Mouse (Mus musculus) intestine, embryonic 16.5 days (tissue): ENCODE data around the gene Pole2. TPM values are rescaled to one million over a fixed set of nuclear protein-coding genes. Genes with fewer than 3 reads are reported as not detected.

Experiments
- ATAC-seq: fragments of 200-750 bp; cut with Nextera tagmentation; 2 replicates; pipeline ENCODE4 v1.8.0; 2017; ENCODE audit warnings: moderate TSS enrichment, moderate library complexity
- H3K27ac ChIP-seq: fragments of 300-500 bp; sonication (generic); 2 replicates; pipeline ENCODE4 v1.5.1; 2014; ENCODE audit warnings: mild to moderate bottlenecking, low read length
- H3K27me3 ChIP-seq: fragments of 300-500 bp; sonication (generic); replicated peaks from 2 replicates; pipeline ENCODE4 v1.6.1; 2014; ENCODE audit warnings: low read length, control low read depth, mixed read lengths; ENCODE audit not compliant: control insufficient read depth, insufficient read depth
- H3K36me3 ChIP-seq: fragments of 300-500 bp; sonication (generic); 2 replicates; pipeline ENCODE4 v1.6.1; 2014; ENCODE audit warnings: low read length, control low read depth; ENCODE audit not compliant: control insufficient read depth, insufficient read depth
- H3K4me1 ChIP-seq: fragments of 300-500 bp; sonication (generic); 2 replicates; pipeline ENCODE4 v1.6.1; 2014; ENCODE audit warnings: low read length, control low read depth, mixed read lengths; ENCODE audit not compliant: control insufficient read depth, insufficient read depth
- H3K4me2 ChIP-seq: fragments of 300-500 bp; sonication (generic); 2 replicates; pipeline ENCODE4 v1.6.1; 2014; ENCODE audit warnings: low read depth, low read length, control low read depth
- H3K4me3 ChIP-seq: fragments of 300-500 bp; sonication (generic); 2 replicates; pipeline ENCODE4 v1.5.1; 2014; ENCODE audit warnings: mild to moderate bottlenecking, low read length
- H3K9ac ChIP-seq: fragments of 300-500 bp; sonication (generic); 2 replicates; pipeline ENCODE4 v1.6.1; 2014; ENCODE audit warnings: low read depth, low read length
- H3K9me3 ChIP-seq: fragments of 300-500 bp; sonication (generic); 2 replicates; pipeline ENCODE4 v1.6.1; 2016; ENCODE audit warnings: low read length, control low read depth; ENCODE audit not compliant: control insufficient read depth
- WGBS: fragments of 180-500 bp; shearing (Covaris S2); extraction: QIAGEN DNeasy Blood & Tissue Kit; methylation state at CpG from one replicate; pipeline ENCODE4 v1.1.7; 2014; 5-methylcytosine and 5-hydroxymethylcytosine counted together
- polyA plus RNA-seq: library from polyadenylated mRNA; unstranded; fragments of >200 nt; fragmentation: Nextera tagmentation; extraction: Ambion mirVana; gene quantifications from 2 replicates; pipeline ENCODE4 v1.2.1, GENCODE M21; 2015

The Pole2 gene
- polyA plus RNA-seq, 1 experiment from 2014 or later: 20.8 TPM

GRCm38 (mm10) chr12:69198164-69198535 lies 29.8 kb downstream of the Pole2 start, which contains the start of gene Dnaaf2:
Gene Dnaaf2, minus strand, starts transcription at chr12:69198429.
- H3K9me3 ChIP-seq: no peaks in the 10 kb centered on the region
- peak within 1 kb of the TSS; percentile 89 for H3K27ac ChIP-seq
- no peaks in the 10 kb centered on the region for H3K27me3 ChIP-seq
- peak within 1 kb of the TSS; percentile 97 for H3K4me2 ChIP-seq
- H3K9ac ChIP-seq: peak within 1 kb of the TSS; percentile 88
- peak within 1 kb of the TSS; percentile 96 for H3K4me3 ChIP-seq
- H3K36me3 ChIP-seq: peaks cover 7% of the 10 kb centered on the region
- peaks cover 19% of the 10 kb centered on the region for H3K4me1 ChIP-seq
- WGBS: under 1% methylated on average over 18 of the region's 18 CpGs
- ATAC-seq: peak; percentile 45

GRCm38 (mm10) chr12:69197378-69198163 lies 30.4 kb downstream of the Pole2 start:
- peak overlapping the region; percentile 88 for H3K9ac ChIP-seq
- H3K9me3 ChIP-seq: no peaks in the 10 kb centered on the region
- ATAC-seq: peak; percentile 82
- H3K27me3 ChIP-seq: no peaks in the 10 kb centered on the region
- peaks cover 7% of the 10 kb centered on the region for H3K36me3 ChIP-seq
- peak overlapping the region; percentile 96 for H3K4me3 ChIP-seq
- peaks cover 19% of the 10 kb centered on the region for H3K4me1 ChIP-seq
- H3K27ac ChIP-seq: peak overlapping the region; percentile 89
- under 1% methylated on average over 94 of the region's 94 CpGs for WGBS
- peak overlapping the region; percentile 97 for H3K4me2 ChIP-seq

DNA sequence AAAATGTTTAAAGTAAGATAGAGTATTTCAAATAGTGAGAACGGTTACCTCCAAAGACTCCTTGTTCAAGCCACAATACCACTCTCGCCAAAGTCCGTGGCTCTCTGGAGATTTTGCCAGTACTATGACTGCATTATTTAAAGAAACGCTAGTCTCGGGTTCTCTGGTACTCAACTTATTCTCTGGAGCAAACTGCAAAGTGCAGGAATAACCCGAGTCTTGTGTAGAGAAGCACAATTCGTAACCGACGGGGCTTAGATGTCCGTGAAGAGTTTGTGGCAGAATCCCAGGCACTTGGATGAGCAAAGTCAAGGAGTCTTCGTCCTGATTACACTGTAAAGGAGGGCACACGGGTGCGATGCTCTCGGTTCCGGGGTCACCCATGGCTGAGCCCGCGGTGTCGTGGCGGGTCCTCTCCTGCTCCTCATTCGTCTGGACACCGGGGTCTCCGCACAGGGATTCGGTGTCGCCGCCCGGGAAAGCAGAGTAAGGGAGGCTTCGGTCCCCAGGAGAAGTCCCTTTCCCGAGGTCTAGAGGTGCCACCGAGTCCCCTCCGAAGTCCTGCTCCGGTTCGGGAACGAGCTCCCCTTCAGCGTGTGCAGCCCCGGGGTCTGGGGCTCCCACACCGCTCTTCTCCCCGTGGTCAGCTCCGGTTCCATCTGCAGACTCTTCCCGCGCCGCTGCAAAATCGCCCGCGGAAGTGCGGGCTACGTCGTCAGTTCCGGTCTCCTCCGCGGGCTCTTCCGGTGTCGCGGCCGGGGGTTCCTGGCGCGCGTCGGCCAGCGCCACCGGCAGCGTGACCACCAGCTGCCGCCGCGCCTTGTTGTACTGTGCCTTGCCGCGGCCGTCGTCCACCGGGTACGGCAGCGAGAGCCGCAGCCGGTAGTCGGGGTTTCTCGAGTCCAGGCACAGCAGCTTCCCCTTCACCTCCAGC lies 31.3 kb downstream of the Pole2 start, which contains the start of gene Gm49383:
TSS of gene Gm49383 (minus strand) at position 661 of the 934 bp plus-strand sequence.
- peak within 1 kb of the TSS; percentile 96 for H3K4me3 ChIP-seq
- H3K9ac ChIP-seq: peak within 1 kb of the TSS; percentile 88
- peaks cover 5% of the 10 kb centered on the region; the same call in 1 of the 2 replicates for H3K36me3 ChIP-seq
- H3K27me3 ChIP-seq: no peaks in the 10 kb centered on the region
- H3K9me3 ChIP-seq: no peaks in the 10 kb centered on the region
- peak within 1 kb of the TSS; percentile 97 for H3K4me2 ChIP-seq
- WGBS: under 1% methylated on average over 75 of the region's 75 CpGs
- H3K27ac ChIP-seq: peak within 1 kb of the TSS; percentile 89
- peaks cover 19% of the 10 kb centered on the region for H3K4me1 ChIP-seq
- peak; percentile 75 for ATAC-seq

- no peaks in the 10 kb centered on the region for H3K9me3 ChIP-seq
- no peak for ATAC-seq
- H3K27ac ChIP-seq: no peak overlapping the region
- no peak overlapping the region for H3K4me2 ChIP-seq
- H3K9ac ChIP-seq: no peak overlapping the region
- H3K4me1 ChIP-seq: peaks cover 5% of the 10 kb centered on the region; the same call in 1 of the 2 replicates
- 91% methylated on average over 2 of the region's 2 CpGs for WGBS
- no peaks in the 10 kb centered on the region for H3K27me3 ChIP-seq
- H3K4me3 ChIP-seq: no peak overlapping the region
- H3K36me3 ChIP-seq: peaks cover 6% of the 10 kb centered on the region
Measured at GRCm38 (mm10) chr12:69192637-69193036, 35.4 kb downstream of the Pole2 start.

GRCm38 (mm10) chr12:69191396-69191795 lies 36.6 kb downstream of the Pole2 start:
- no peak for ATAC-seq
- no peak overlapping the region for H3K9ac ChIP-seq
- H3K4me1 ChIP-seq: peaks cover 14% of the 10 kb centered on the region
- peaks cover 6% of the 10 kb centered on the region for H3K36me3 ChIP-seq
- WGBS: 93% methylated on average over 5 of the region's 5 CpGs
- H3K9me3 ChIP-seq: no peaks in the 10 kb centered on the region
- no peak overlapping the region for H3K4me3 ChIP-seq
- H3K27ac ChIP-seq: no peak overlapping the region
- H3K27me3 ChIP-seq: no peaks in the 10 kb centered on the region
- H3K4me2 ChIP-seq: no peak overlapping the region

DNA sequence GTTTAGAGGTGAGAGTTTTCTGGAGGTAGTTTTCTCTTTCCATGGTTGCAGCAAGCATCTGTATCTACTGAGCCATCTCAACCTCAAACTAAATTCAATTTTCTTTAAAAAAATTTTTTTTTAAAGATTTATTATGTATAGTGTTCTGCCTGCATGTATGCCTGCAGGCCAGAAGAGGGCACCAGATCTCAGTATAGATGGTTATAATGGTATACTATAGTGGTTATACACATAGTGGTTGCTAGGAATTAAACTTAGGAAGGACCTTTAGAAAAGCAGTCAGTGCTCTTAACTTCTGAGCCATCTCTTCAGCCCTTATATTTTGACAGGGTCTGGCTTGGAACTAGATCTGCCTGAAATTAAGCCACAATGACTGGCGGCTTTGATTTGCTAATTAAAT lies 37.5 kb downstream of the Pole2 start:
- Histone ChIP-seq H3K4me3 (no peak overlapping the region), H3K9ac (no peak overlapping the region), H3K27ac (no peak overlapping the region), H3K9me3 (no peaks in the 10 kb centered on the region), H3K4me1 (peaks cover 11% of the 10 kb centered on the region), H3K36me3 (peaks cover 6% of the 10 kb centered on the region), H3K27me3 (no peaks in the 10 kb centered on the region), H3K4me2 (no peak overlapping the region)
- WGBS: 95% methylated on average over 1 of the region's 1 CpGs
- no peak for ATAC-seq

DNA sequence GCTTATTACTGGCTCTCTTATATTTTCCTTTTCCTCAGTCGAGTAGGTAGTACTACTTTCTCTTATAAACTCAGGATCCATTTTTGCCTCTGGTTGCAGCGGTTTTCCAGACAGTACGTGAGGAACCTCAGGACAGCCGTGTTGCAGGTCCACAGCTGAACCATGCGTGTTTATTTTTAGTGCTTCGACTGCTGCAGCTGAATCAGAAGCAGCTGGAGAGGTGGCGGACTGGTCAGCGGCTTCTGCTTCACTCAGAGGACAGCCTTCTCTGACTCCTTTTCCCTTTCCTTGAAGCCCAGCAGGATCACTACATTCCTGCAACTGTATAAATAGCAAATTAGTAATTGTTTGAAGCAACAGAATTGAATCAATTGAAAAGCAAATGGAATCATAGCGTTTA lies 37.9 kb downstream of the Pole2 start:
- 84% methylated on average over 9 of the region's 9 CpGs for WGBS
- no peak for ATAC-seq

DNA sequence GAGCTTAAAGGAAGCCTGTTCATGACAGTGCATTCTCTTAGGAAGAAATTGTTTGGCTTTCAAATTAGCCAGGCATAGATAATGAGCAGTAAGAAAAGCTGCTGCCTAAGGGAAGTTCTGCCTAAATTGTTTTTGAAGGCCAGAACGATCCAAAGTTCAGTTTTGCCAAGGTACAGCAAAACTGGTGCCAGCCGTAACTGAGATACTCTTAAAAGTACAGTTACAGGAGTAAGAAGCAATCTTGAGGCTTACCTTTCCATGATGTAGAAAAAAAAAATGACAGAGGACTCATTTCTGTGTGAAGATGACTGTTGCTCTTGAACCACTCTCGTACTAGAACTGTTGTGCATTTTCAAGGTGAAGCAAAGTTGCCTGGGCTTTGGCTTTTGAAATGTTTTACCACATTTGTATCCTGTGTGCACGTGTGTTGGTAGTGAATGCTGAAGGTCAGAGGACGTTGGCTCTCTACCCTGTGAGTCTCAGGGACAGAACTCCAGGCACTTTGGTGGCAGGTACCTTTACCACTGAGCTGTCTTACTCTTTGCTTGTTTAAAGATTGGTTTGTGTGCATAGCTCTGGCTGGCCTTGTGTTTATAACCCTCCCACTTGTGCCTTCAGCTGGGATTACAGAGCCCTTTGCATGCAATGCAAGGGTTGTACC lies 41.1 kb downstream of the Pole2 start:
- H3K4me1 ChIP-seq: peaks cover 17% of the 10 kb centered on the region
- no peaks in the 10 kb centered on the region for H3K27me3 ChIP-seq
- no peak for ATAC-seq
- H3K36me3 ChIP-seq: peaks cover 6% of the 10 kb centered on the region
- peak overlapping the region; percentile 54 for H3K27ac ChIP-seq
- peak overlapping the region; percentile 42 for H3K4me2 ChIP-seq
- WGBS: 56% methylated on average over 5 of the region's 5 CpGs
- no peak overlapping the region; the same call in 1 of the 2 replicates for H3K9ac ChIP-seq
- H3K4me3 ChIP-seq: peak overlapping the region; percentile 1; the same call in 1 of the 2 replicates
- no peaks in the 10 kb centered on the region for H3K9me3 ChIP-seq

More for the DNA sequence above, 37.9 kb downstream of the Pole2 start:
- H3K36me3 ChIP-seq: peaks cover 6% of the 10 kb centered on the region
- H3K4me3 ChIP-seq: no peak overlapping the region
- no peak overlapping the region for H3K27ac ChIP-seq
- no peak overlapping the region for H3K9ac ChIP-seq
- H3K27me3 ChIP-seq: no peaks in the 10 kb centered on the region
- H3K4me1 ChIP-seq: peaks cover 16% of the 10 kb centered on the region
- no peaks in the 10 kb centered on the region for H3K9me3 ChIP-seq
- no peak overlapping the region for H3K4me2 ChIP-seq
